Mouse (Mus musculus): Measurements from ENCODE around the gene Ssh2.
"Not testable (repeated sequence)": the region's sequence is repeated elsewhere in the genome, so short reads cannot be mapped to it uniquely, and the experiment has no call there.

Ssh2 gene

GRCm38 (mm10) chr11:77235267-77235666 is 19.2 kb downstream of the Ssh2 start:
- no peak for DNase-seq

- no peak for DNase-seq
These were observed 23.7 kb downstream of the Ssh2 start for GRCm38 (mm10) chr11:77239658-77240345.

- no peak for DNase-seq
These were observed 24.6 kb downstream of the Ssh2 start for GRCm38 (mm10) chr11:77240466-77241246.

GRCm38 (mm10) chr11:77242912-77243311 is 26.8 kb downstream of the Ssh2 start:
- DNase-seq = no peak

- no peak for DNase-seq
These were observed 36.7 kb downstream of the Ssh2 start for GRCm38 (mm10) chr11:77252826-77253225.

- no peak for DNase-seq
These were observed 43.4 kb downstream of the Ssh2 start for GRCm38 (mm10) chr11:77259441-77259840.

- no peak for DNase-seq
These were observed 51.3 kb downstream of the Ssh2 start for GRCm38 (mm10) chr11:77267401-77267800.

GRCm38 (mm10) chr11:77276000-77276399 is 59.9 kb downstream of the Ssh2 start:
- DNase-seq = no peak

- not testable (repeated sequence) for DNase-seq
These were observed 62.5 kb downstream of the Ssh2 start for GRCm38 (mm10) chr11:77278538-77278937.

GRCm38 (mm10) chr11:77280219-77280618 is 64.1 kb downstream of the Ssh2 start:
- no peak for DNase-seq

- DNase-seq = no peak
These were observed 75.4 kb downstream of the Ssh2 start for GRCm38 (mm10) chr11:77291447-77291846.

GRCm38 (mm10) chr11:77293673-77294072 is 77.6 kb downstream of the Ssh2 start:
- not testable (repeated sequence) for DNase-seq

- no peak for DNase-seq
These were observed 81.2 kb downstream of the Ssh2 start for GRCm38 (mm10) chr11:77297246-77297645.

- no peak for DNase-seq
These were observed 91.1 kb downstream of the Ssh2 start for GRCm38 (mm10) chr11:77307205-77307604.

- DNase-seq = peak; percentile 62 to 76
These were observed 92.4 kb downstream of the Ssh2 start for GRCm38 (mm10) chr11:77308533-77308932.

- peak; percentile 29 to 52 for DNase-seq
These were observed 101.8 kb downstream of the Ssh2 start for GRCm38 (mm10) chr11:77317721-77318477.

GRCm38 (mm10) chr11:77318478-77319118 is 102.5 kb downstream of the Ssh2 start:
- DNase-seq = no peak

- DNase-seq = no peak
These were observed 105.1 kb downstream of the Ssh2 start for GRCm38 (mm10) chr11:77321214-77321613.

GRCm38 (mm10) chr11:77330529-77330928 is 114.4 kb downstream of the Ssh2 start:
- no peak for DNase-seq

- DNase-seq = no peak
These were observed 131.2 kb downstream of the Ssh2 start for GRCm38 (mm10) chr11:77347273-77347672.

GRCm38 (mm10) chr11:77348142-77348741 is 132.2 kb downstream of the Ssh2 start:
- peak; percentile 86 to 93 for DNase-seq

GRCm38 (mm10) chr11:77348985-77349384 is 132.9 kb downstream of the Ssh2 start:
- DNase-seq = no peak

Data from cerebellum, postnatal 10 days (tissue).